Mouse (Mus musculus) heart, embryonic 16.5 days (tissue): ENCODE data around the gene Sntb2. TPM values are rescaled to one million over a fixed set of nuclear protein-coding genes. Genes with fewer than 3 reads are reported as not detected.

Experiments
- polyA plus RNA-seq: library from polyadenylated mRNA; unstranded; fragments of >200 nt; fragmentation: Nextera tagmentation; extraction: Ambion mirVana; gene quantifications from 2 replicates; pipeline ENCODE4 v1.2.1, GENCODE M21; 2015

Gene Sntb2
- polyA plus RNA-seq, 1 experiment from 2014 or later: 11.7 TPM

Other genes with a start within 250 kb of the Sntb2 start
- 0.22 and 0.26 TPM in 2 replicates for gene Has3, start 65.5 kb upstream of the Sntb2 start, polyA plus RNA-seq
- 42.5 and 48.1 TPM in 2 replicates for gene Utp4, start 42.1 kb upstream of the Sntb2 start, polyA plus RNA-seq
- gene Vps4a, start 95.5 kb downstream of the Sntb2 start, polyA plus RNA-seq: 57.2 and 57.8 TPM in 2 replicates
- 51.0 and 53.2 TPM in 2 replicates for gene Pdf, start 112.9 kb downstream of the Sntb2 start, polyA plus RNA-seq
- gene Cog8, start 120.9 kb downstream of the Sntb2 start, polyA plus RNA-seq: 27.6 and 27.9 TPM in 2 replicates
- 45.3 and 49.9 TPM in 2 replicates for gene Nip7, start 121.1 kb downstream of the Sntb2 start, polyA plus RNA-seq
- gene Tmed6, start 129.9 kb downstream of the Sntb2 start, polyA plus RNA-seq: 0.17 TPM in 1 of 2 replicates, not detected in the other
- gene Terf2, start 160.8 kb downstream of the Sntb2 start, polyA plus RNA-seq: 10.0 and 10.2 TPM in 2 replicates
- 54.3 and 54.9 TPM in 2 replicates for gene Cyb5b, start 214.9 kb downstream of the Sntb2 start, polyA plus RNA-seq